Mouse (Mus musculus) retina, postnatal 7 days (tissue): ENCODE measurements around the gene Asap3.

Experiments used
- DNase-seq: peaks from one replicate; pipeline ENCODE4 v3.0.0-alpha.2; 2012; ENCODE audit warnings: low read depth, low spot score

Asap3 gene

DNA sequence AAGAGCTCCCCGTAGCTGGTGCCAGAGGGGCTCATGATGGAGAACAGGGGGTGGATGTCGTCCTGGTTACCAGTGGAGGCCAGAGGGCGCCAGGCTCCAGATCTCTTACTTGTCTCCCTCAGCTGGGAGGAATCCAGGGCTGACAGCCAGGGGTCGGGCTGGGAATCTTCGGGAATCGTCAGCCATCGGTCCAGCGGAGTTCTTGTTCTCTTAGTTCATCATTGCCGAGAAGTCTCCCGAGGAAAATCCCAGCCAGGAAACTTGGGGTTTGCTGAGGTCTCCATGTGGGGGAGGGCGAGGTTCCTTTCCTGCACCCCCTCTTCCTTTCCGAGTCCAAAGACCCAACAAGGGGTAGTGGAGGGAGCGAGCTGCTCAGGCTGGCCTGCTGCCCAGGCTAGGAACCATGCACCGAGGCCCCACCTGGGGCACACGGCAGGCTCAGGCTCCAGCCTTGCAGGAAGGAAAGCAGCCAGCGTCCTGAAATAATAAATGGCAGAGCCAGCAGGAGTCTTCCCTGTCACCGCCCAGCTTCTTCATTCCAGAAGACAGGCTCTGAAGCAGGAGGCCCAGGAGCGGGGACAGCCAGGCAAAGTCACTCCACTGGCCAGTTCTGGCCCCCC lies 12.5 kb downstream of the Asap3 start:
- no peak for DNase-seq

DNA sequence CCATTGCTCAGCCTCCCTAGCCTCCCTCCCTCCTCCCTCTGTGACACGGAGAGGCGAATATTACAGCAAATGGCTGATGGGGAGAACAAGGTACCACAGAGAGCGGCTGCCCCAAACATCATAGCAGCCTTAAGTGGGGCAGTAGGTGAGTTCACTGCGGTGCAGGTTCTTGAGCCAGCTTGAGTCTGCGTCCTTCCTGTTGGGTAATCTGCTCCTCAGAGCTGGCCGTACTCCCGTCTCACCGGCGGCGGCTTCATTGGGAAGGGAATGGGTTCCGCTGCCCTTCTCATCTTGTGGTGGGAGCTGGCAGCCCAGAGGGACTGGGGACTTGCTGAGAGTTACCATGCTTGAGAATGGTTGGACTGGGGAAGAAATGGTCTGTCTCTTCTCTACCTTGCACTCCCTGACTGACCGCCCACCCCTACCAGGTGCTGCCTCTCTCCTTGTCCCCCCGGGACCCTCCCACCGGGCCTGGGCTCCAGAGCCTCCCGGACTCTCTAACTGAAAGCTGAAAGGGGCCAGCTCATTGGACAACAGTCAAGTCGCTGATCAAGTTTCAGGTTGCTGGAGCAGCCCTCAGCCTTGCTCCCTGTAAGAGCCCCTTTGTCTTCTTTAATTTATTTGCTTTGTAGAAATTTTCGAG lies 14.1 kb downstream of the Asap3 start:
- DNase-seq = no peak

DNA sequence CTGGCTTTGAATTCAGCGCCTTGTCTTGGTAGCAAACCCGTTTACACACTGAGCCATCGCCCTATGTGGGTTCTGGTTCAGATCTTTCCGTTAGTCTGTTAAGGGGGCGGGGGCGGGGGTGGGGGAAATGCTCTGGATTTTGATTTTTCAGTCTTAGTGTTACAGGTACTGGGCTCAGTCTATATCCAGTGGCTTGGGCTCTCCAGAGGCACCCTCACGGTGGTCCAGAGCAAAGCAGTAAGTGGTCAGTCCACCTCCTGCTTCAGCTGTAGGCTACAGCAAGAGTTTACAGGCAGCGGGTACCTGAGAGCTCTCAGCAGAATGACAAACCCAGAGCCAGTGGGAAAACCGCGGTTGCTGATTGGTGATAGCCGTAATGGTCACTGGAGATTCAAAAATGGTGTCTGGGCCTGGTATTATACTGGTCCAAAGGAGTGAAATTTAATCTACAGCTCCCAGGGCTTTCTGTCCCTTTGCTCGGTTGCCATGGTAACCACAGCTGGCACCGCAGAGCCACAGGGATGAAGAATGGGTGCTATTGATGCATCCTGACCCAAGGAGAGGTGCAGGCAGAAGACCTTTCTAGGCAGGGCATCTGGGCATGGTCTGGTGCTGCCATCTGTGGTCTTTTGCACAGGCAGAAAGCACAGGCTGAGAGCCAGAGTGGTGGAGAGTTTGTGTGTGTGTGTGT lies 17.5 kb downstream of the Asap3 start:
- no peak for DNase-seq

DNA sequence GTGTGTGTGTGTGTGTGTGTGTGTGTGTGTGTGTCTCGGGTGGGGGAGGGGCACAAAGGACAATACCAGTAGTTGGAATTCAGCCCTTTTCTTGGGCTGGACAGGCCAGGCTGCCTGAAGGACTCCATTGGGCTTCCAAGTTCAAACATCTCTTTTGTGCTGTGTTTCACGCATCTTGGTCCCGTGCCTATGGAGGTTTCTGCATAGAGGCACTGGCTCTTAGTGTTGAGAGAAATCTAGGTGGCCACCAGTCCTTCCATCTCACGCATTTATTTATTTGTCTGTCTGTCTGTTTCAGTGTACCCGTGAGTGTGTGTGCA lies 18.0 kb downstream of the Asap3 start:
- DNase-seq = no peak

DNA sequence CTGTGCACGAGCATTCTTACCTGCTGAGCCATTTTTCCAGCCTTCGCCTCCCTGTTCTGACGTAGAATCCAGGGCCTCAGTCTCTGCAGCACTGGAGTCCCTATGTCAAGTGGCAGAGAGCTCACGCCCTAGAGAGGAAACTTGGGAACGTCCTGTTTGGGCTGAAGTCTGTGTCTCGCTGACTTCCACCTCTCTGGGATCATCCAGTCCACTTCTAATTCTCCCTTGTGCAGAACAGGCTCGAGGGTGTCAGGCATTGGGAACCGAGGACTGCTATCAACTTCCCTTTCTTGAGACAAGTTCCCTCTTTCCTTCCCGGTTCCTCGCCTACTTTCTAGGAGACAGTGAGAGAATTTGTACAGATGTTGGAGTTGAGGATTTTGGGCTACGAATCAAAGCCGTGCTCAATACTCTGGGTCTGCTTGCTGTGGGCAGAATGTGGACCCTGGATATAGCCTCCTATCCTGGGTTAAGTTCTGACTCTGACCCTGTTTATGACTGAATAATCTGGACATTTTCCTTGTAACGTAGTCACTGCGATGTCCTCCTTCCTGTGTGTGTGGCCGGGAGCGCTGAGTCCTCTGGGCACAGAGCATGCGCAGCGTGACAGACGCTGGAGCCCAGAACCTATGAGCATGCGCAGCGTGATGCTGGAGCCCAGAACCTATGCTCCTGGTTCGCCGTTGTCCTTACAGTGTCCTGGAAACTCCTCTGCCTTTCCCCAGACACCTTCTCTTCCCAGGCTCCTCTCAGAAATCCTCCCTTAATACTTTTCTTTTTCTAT lies 18.7 kb downstream of the Asap3 start:
- DNase-seq = no peak

DNA sequence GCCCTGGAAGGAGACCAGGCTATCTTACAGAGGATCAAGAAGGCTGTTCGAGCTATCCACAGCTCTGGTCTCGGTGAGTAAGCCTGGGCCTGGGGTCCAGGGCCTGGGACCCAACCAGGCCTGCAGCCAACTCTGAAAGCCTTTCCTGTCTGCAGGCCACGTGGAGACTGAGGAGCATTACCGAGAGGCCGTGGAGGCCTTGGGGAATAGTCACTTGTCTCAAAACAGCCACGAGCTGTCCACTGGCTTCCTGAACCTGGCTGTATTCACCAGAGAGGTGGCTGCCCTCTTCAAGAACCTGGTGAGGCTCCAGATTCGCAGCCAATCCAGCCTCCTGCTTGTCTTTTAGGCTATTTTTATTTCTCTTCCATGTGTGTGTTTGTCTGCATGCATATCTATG lies 21.2 kb downstream of the Asap3 start:
- no peak for DNase-seq

DNA sequence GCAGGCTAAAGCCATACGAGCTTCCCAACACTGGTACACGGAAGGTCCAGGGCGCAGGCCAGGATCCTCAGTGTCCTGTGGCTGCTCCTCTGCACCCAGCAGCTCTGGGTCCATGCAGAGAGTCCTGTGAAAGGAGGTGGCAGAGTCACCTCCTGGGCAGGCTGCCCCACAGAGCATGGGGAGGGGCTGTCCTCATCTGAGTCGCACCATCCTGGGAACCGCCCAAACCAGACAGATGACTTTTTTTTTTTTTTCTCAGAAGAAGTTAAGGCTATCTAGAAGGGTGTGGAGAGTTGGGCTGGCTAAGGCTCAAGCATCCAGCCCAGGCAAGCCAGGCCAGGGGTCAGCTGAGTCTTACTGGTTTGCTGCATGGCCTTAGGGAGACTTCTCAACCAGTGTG lies 22.5 kb downstream of the Asap3 start:
- no peak for DNase-seq

DNA sequence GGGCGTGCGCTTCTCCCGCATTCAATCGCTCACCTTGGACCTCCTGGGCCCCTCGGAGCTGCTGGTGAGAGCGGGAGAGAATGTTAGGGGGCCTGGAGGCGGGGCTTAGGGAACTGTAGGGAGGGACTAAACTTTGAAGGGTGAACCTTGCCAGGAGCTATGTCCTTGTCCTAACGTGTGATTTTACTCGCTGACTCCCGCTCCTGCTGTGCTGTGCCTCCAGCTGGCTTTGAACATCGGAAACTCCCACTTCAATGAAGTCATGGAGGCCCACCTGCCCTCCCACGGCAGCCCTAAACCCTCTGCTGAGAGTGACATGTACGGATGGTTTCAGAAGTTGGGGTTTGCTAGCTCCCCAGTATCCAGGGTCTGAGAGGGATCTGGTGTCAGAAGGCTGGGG lies 32.5 kb downstream of the Asap3 start:
- DNase-seq = no peak

DNA sequence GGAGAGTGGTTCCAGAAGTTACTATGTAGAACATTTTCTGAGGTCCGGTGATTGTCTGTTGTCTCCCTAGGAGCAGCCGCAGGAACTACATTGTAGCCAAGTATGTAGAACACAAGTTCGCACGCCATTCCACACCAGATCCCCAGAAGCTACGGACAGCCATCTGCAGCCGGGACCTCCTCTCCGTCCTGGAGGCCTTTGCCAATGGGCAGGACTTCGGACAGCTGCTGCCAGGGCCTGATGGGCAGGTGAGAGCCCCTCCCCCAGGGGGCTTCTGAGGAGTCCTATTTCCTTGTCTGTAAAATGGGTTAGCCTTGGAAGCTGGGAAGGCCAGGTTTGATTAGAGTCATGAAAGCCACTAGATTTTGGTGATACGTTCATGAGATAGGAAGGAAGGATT lies 32.9 kb downstream of the Asap3 start:
- DNase-seq = no peak

DNA sequence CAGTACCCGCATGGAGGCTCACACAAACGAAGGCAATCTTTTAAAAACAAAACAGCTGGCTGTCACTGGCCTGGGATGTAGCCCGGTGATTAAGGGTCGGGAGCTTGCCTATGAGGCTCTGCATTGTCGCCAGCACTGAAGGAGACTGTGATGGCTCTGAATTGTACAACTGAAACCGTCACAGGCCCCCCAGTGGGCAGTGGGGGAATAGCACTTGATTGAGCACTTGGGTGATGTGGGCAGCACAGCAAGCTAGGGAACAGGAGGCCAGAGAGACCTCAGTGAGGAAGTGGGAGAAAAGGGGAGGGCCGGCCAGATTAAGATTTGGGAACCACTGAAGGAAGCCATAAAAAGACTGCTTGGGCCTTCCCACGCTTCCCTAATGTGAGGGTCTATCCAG lies 33.5 kb downstream of the Asap3 start:
- DNase-seq = peak; percentile 59

DNA sequence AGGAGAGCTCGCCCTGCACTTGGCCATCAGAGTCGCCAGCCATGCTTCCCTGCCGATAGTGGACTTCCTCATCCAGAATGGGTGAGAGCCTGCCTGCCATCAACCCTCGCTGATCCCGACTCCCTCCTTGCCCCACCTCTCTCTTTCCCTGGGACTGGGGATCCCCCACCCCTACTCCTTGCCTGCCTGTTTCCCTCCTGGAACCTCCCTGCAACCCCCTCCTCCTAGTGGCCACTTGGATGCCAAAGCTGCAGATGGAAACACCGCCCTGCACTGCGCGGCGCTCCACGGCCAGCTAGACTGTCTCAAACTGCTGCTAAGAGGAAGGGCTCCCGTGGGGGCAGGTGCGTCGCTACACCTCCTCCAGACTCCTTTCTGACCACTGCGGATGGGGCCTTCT lies 34.0 kb downstream of the Asap3 start:
- DNase-seq = no peak

DNA sequence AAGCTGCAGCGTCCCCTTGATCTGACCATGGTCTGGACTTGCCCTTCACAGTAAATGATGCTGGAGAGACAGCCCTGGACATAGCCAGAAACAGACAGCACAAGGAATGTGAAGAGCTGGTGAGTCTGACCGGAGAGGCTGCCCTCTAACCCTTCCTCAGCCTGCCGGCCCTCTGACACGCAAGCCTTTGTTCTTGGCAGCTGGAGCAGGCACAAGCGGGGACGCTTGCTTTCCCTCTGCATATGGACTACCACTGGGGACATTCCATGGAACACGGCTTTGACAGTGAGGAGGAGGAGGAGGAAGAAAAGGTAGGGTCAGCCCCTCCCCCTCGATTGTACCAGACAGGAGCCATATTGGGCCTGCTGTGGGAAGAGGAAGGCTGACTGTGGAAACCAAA lies 34.8 kb downstream of the Asap3 start:
- DNase-seq = no peak

DNA sequence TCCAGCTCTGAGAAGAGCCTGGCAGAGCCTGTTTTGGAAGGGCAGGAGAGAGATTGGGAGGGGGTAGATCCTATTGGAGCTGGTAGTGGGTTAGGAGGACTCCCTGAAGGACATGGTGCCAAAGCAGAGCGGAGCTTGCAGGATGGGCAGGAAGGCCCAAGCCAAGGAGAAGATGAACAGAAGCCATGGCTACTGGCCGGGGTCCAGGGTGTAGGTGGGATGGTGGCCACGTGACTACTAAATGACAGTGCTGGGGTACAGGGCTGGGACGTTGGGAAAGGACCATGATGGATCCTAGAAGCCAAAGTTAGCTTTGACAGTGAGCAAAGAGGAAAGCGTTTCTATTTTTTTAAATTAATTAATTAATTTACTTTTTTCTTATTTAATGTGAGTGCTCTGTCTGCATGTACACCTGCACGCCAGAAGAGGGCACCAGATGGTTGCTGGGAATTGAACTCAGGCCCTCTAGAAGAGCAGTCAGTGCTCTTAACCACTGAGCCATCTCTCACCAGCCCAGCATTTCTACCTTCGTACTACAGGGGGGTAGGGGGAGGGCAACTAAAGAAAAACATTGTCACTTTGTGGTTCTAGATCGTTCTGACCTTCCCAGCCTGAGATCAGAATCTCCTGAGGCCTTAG lies 36.0 kb downstream of the Asap3 start:
- no peak for DNase-seq

DNA sequence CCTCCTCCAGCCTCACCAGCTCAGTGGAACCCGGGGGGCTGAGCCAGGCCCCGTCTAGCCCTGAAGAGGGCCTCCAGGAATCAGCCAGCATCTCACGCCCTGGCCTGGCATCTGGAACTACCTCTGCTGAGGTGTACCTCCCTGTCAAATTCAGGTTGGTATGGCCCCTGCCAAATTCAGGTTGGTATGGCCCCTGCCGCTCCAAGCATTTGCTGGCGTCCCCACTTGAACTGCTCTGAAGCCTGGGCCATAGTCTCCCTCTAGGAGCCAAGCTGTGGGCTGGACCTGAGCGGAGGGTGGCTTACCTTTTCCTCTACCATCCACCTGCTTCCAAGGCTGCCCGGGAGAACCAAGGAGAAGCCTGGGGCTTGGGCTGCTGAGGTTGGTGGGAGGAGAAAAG lies 36.6 kb downstream of the Asap3 start:
- no peak for DNase-seq

DNA sequence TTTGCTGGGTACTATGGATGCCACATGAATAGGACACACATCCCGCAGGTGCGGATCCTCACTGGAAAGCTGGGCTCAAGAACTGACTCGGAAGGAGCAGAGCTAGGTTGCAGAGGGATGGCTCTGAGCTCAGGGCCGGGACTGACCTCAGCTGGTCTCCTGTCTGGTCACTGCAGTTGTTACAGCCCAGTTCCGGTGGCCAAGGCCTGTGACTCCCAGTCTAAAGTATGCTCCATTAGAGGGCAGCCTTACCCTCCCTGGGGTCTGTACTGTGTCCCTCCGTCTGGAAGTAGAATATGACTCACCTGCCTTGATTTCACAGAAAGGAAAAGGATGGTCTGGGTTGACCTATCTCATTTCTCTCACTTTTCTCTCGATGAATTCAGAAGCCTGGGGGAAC lies 38.0 kb downstream of the Asap3 start:
- no peak for DNase-seq

DNA sequence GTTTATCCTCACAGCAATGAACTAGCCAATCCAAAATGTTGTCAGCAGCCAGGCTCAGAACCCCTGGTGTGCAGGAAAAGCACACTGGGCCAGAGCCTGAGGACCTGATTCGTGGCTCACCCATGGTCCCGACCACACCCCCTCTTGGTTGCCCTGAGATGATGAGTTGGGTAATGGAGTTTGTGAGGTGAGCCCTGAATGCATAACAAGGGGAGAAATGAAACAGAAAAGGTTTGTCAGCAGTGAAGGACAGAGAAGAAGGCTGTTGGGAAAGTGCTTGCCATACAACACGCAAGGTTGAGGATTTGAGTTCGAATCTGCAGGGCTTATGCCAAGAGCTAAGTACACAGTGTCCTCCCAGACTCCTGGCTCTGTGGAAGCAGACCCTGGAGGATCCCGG lies 39.5 kb downstream of the Asap3 start:
- no peak for DNase-seq

DNA sequence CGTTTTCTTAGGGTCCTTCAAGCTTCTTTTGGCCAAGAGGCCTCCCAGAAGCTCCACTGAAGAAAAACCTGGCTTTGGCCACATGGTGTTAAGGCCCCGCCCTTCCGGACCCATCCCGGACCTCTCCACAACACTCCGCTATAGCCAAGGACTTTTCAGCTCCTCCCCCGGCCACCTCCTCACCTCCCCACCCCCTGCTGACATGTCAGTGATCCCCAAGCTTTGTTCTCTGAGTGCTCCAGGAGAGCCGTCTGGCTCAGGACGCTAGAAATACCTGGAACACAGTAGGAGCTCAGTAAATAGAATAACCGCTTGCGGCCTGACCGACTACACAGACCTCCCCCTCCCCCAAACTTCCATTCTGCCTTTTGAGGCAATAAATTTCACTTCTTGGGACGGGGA lies 40.4 kb downstream of the Asap3 start:
- no peak for DNase-seq

DNA sequence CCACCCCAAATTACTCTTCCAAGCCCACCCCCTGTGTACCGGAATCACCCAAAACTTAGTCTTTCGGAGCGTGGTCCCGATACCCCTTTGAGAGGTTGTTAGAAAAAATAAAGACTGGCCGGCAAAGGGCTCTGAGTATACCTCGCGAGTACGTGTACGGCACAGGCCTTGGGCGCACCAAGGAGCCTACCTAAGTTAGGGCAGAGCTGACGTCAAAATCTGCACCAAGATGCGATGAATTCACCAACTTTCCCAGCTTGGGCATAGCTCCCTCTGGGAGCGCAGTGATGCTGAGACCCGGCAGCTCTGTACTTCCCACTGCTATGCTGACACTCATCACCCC lies 41.2 kb downstream of the Asap3 start:
- no peak for DNase-seq

DNA sequence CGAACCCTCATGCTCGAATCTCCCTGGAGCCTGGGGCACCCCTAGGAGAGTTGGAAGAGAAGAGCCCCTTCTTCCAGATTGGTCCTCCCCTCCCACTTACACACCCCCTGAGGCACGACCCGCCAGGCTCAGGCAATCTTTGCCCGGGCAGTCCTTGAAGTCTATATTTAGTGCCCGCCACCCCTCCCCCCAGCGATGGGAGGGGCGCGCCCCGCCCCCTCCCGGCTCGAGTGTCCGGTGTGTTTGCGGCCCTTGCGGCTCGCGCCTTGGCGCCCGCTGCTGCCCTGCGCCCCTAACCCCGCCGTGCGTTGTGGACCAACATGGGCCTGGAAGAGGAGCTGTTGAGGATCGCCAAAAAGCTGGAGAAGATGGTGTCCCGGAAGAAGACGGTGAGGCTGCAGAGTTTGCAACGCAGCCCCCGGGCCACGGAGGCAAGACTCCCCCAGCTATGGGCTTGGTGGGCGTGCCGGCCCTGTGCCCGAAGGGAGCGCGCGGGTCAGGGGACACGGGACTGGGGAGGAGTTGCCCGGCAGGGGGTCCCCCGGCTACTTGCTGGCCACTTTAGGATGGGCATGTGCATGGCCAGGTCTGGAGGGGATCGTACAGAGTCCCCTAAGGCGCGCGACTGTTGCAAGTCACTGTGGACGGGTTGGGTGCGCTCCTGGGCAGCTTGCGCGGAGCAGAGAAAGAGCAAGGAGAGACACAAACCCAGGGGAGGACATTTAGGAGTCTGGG lies 41.7 kb downstream of the Asap3 start, which contains the start of gene Tcea3:
Tcea3 (plus strand) TSS at position 1 of the 735 bp plus-strand sequence.
- DNase-seq = no peak

DNA sequence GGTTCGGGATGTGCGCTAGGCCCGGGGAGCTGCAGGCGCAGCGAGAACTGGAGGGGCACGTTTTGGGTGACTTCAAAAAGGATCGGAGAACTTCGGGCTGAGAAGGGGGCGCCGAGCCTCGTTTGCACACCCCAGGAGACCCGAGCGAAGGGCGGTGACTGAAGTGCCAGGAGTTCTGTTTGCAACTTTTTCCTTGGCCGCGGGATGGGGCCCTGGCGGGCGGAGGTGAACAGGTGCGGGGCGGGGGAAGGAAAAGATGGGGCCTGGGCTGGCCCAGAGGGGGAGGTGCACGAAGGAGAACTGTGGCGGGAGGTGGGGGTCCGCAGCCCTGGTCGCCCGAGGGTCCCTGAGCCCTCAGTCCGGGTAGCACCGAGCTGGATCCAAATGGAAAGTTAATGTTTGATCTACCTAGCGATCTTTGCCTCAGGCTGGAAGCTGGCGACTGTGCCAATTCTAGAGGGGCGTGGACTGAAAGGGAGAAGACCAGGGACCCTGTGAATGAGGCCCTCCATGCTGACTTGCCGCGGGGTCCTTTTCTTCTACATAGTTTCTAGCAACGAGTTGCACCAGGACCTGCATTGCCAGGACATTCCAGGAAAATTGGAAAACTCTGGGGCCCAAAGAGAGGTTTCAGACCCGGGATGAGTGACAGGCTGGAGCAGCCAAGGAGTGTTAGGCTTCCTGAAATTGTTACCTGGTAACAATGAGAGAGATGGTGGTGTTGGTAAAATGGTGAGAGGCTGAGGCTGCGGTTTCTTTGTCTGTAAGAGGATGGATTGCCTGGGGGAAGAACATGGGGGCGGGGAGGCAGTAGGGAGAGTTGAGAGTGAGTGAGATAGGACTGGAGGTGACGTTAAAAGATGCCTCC lies 42.5 kb downstream of the Asap3 start:
- DNase-seq = no peak

DNA sequence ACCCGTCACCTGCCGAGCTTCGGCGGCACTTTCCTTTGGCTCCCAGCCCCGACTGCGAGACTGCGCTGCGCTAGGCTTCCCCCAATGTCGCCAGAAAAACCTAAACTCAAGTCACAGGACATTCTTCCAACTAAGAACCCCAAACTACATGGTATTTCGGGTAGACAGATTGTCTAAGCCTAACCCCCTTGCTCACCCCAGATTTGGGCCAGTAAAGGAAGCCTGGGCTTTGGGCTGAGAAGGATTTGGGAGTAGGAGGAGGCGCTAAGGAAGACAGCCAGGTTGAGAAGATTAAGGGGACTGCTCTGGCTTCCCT lies 43.1 kb downstream of the Asap3 start:
- no peak for DNase-seq
